Mouse (Mus musculus) liver, postnatal 0 days (tissue): Measurements from ENCODE around the gene Ppil4.

Experiments
- CTCF ChIP-seq: sonication (generic); IDR thresholded peaks from 2 replicates; pipeline ENCODE4 v1.5.1; 2016; ENCODE audit warnings: antibody characterized with exemption, low read depth
- EP300 ChIP-seq: IDR thresholded peaks from 2 replicates; pipeline ENCODE4 v1.6.1; 2016; ENCODE audit warnings: antibody characterized with exemption, low read depth, mild to moderate bottlenecking

DNA sequence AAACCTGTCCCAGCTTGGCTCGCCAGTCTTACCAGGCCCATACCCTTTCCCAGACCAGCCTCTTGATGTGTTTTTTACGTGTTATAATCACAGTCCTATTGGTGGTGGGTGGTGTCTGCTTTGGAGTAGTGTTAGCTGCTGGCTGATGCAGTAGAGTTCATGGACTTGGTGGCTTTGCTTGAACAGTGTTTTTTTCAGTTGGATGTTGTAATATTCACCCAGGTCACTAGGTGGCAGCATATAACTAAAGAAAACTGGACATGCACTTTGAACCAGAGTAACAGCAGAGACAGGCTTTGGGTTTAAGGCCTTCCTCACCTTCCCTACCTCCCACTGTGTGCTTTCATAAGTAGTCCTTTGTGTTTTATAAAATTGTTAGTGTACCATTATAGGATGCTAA is 17.2 kb downstream of the Ppil4 start:
- TF ChIP-seq CTCF (peak; percentile 78), EP300 (no peak)
